Mouse (Mus musculus): ENCODE data around the gene B020011L13Rik. TPM values are rescaled to one million over a fixed set of nuclear protein-coding genes. Genes with fewer than 3 reads are reported as not detected.
"Not testable (repeated sequence)": the region's sequence is repeated elsewhere in the genome, so short reads cannot be mapped to it uniquely, and the experiment has no call there.

B020011L13Rik gene
- not detected in 2 replicates for polyA plus RNA-seq (2015; fragmentation: Nextera tagmentation; extraction: Ambion mirVana)

DNA sequence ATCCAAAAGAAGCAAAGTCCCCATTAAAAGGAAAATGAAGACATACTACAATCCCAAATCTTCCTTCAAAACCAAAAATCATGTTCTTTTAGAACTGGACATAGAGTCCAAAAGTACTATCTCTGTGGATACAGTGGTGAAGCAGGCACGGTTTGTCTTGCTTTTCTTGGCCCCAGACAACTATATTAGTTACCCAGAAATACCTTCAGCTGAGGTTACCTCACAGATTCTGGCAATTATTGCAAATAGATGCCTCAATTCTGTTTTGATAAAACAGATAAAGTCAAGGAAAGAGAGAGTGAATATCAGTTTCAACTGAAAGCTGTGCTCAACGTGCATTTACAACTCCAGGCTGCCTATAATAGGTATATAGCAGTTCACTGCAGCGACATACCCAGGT is at the start of gene B020011L13Rik:
Gene B020011L13Rik (plus strand): TSS at position 301 of the 400 bp plus-strand sequence.
- not testable (repeated sequence) for H3K27ac ChIP-seq (replicated peaks); ATAC-seq (ENCODE audit: low FRiP score); H3K36me3 ChIP-seq; H3K4me2 ChIP-seq; H3K4me3 ChIP-seq (replicated peaks); H3K9ac ChIP-seq (replicated peaks); H3K27me3 ChIP-seq (replicated peaks); H3K9me3 ChIP-seq (replicated peaks); H3K4me1 ChIP-seq
- 67% methylated on average over 3 of the region's 3 CpGs for WGBS

DNA sequence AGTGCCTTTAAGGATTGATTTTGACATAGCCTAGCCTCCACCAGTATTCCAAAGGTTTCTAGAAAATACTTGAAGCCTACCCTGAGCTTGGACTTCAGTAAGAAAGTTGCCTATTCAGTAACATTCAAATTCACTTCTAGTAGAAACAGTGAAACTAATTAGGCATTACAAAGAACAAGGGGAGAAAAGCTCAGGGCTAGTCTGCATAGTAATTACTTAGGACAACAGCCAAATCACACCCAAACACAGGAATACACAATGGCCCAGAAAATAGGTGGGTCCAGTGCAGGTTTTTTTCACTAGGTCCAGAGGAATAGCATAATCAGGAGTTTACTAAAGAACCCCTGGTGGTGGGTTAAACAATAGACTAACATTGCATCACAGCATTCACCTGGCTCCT is 35.3 kb downstream of the B020011L13Rik start:
- not testable (repeated sequence) for H3K4me3 ChIP-seq (replicated peaks); H3K27me3 ChIP-seq (replicated peaks); ATAC-seq (ENCODE audit: low FRiP score); H3K9me3 ChIP-seq (replicated peaks); H3K4me2 ChIP-seq; H3K36me3 ChIP-seq; H3K9ac ChIP-seq (replicated peaks); H3K27ac ChIP-seq (replicated peaks); H3K4me1 ChIP-seq

DNA sequence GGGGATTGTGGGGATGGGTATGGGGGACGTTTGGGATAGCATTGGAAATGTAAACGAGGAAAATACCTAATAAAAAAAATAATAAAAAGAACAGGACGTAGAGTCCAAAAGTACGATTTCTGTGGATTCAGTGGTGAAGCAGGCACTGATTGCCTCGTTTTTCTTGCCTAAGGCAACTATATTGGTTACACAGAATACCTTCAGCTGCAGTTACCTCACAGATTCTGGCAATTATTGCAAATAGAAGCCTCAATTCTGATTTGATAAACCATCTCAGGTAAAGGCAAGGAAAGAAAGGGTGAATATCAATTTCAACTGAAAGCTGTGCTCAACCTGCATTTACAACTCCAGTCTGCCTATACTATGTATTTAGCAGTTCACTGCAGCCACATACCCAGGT is 48.8 kb downstream of the B020011L13Rik start, which contains the start of gene Gm28360:
Gene Gm28360 (plus strand): TSS at position 301 of the 400 bp plus-strand sequence.
- not testable (repeated sequence) for ATAC-seq (ENCODE audit: low FRiP score); H3K36me3 ChIP-seq; H3K27me3 ChIP-seq (replicated peaks); H3K9me3 ChIP-seq (replicated peaks); H3K27ac ChIP-seq (replicated peaks); H3K4me1 ChIP-seq; H3K4me2 ChIP-seq; H3K4me3 ChIP-seq (replicated peaks); H3K9ac ChIP-seq (replicated peaks)
- WGBS = 64% methylated on average over 5 of the region's 5 CpGs

GRCm38 (mm10) chr1:117851718-117852117 is 70.8 kb downstream of the B020011L13Rik start:
- H3K27me3 ChIP-seq (replicated peaks); H3K36me3 ChIP-seq; H3K4me2 ChIP-seq; H3K9ac ChIP-seq (replicated peaks); H3K9me3 ChIP-seq (replicated peaks); H3K4me3 ChIP-seq (replicated peaks); H3K4me1 ChIP-seq; ATAC-seq (ENCODE audit: low FRiP score); H3K27ac ChIP-seq (replicated peaks): not testable (repeated sequence)
- WGBS = 89% methylated on average over 3 of the region's 3 CpGs

Other genes starting within 250 kb of the B020011L13Rik start
- not detected in 2 replicates for gene Gm28363, start 84.0 kb upstream of the B020011L13Rik start, polyA plus RNA-seq (2015; fragmentation: Nextera tagmentation; extraction: Ambion mirVana)
- gene Gm28360, start 48.9 kb downstream of the B020011L13Rik start, polyA plus RNA-seq (2015; fragmentation: Nextera tagmentation; extraction: Ambion mirVana) = not detected in 2 replicates
- gene Gm28168, start 146.9 kb downstream of the B020011L13Rik start, polyA plus RNA-seq (2015; fragmentation: Nextera tagmentation; extraction: Ambion mirVana) = not detected in 2 replicates
- not detected in 2 replicates for gene Gm7145, start 184.8 kb downstream of the B020011L13Rik start, polyA plus RNA-seq (2015; fragmentation: Nextera tagmentation; extraction: Ambion mirVana)

Measured in neural tube, embryonic 15.5 days (tissue).